In the genomic region with DNA sequence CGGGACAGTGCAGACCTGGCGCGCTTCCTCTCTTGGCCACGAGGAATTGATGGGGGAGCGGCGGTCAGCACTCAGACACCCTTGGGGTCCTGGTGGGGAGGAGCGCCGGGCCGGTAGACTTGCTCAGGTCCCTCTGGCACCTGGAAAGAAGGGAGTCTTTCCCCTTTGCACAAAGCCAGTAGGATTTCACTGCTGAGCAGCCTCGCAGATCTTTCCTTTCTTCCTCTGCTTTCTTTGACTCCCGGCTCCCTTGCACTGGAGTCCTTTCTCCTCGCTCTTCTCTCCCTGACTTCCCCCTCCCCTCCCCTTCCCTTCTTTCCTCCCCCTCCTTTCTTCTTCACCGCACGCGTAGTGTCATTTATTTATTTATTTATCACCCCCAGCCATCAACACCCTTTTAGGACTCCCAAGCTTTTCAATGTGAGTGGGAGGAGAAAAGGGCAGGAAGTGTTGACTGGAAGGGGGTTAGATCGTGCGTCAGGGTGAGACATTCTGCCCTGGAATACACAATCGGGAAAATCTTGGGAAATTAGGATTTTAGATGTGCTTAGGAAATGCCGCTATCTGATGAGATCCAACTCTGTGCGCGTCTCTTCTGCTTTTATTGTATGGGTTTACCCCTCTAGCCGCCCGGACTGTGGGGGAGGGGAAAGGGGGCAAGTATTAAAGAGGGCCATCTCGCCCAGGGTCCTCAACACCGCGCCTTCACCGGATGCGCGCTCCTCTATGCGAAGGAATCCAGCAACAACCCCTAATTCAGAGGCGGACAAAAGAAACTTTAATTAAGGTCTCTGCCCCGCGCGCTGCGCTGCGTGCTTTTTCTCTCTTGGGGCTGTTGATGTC, we compare ENCODE assay signal across 8 mouse cellular contexts. TPM values are rescaled to one million over a fixed set of nuclear protein-coding genes. Genes with fewer than 3 reads are reported as not detected.
A peak's percentile ranks its signal among the peaks of the same experiment; 100 is the strongest.
DNase-seq lines count a peak whose midpoint lies in the region; ATAC-seq and TF ChIP-seq lines count a peak whose summit lies in the region.

No protein-coding gene starts in this region.

- ATAC-seq in heart, embryonic 12.5 days (ENCODE audit: insufficient number of reproducible peaks, low FRiP score), result no peak
- ATAC-seq in neural tube, embryonic 15.5 days (ENCODE audit: low FRiP score), result peak; percentile 32

- H3K4me2 ChIP-seq in heart, embryonic 12.5 days, result peak overlapping the region; percentile 83
- H3K4me2 ChIP-seq in neural tube, embryonic 15.5 days, result peak overlapping the region; percentile 85

- no peaks in the 10 kb centered on the region for H3K36me3 ChIP-seq in heart, embryonic 12.5 days
- peaks cover 4% of the 10 kb centered on the region for H3K36me3 ChIP-seq in limb, embryonic 10.5 days
- H3K36me3 ChIP-seq in neural tube, embryonic 15.5 days, result no peaks in the 10 kb centered on the region

- H3K9me3 ChIP-seq in heart, embryonic 12.5 days (replicated peaks), result no peaks in the 10 kb centered on the region
- no peaks in the 10 kb centered on the region for H3K9me3 ChIP-seq in limb, embryonic 10.5 days (replicated peaks)
- H3K9me3 ChIP-seq in neural tube, embryonic 15.5 days (replicated peaks), result no peaks in the 10 kb centered on the region

- peaks cover 3% of the 10 kb centered on the region; the same call in 1 of the 2 replicates for H3K4me1 ChIP-seq in bone marrow macrophage, adult 2 months (ENCODE audit: control insufficient read depth, insufficient read depth, low read length)
- H3K4me1 ChIP-seq in heart, embryonic 12.5 days (replicated peaks), result peaks cover 8% of the 10 kb centered on the region
- peaks cover 22% of the 10 kb centered on the region for H3K4me1 ChIP-seq in limb, embryonic 10.5 days
- H3K4me1 ChIP-seq in neural tube, embryonic 15.5 days, result peaks cover 24% of the 10 kb centered on the region

- peak overlapping the region; percentile 91 for H3K9ac ChIP-seq in heart, embryonic 12.5 days
- H3K9ac ChIP-seq in neural tube, embryonic 15.5 days (replicated peaks), result peak overlapping the region; percentile 87

- H3K4me3 ChIP-seq in layer of hippocampus, adult 2 months, result peak overlapping the region; percentile 86
- peak overlapping the region; percentile 55 for H3K4me3 ChIP-seq in bone marrow macrophage, adult 2 months (ENCODE audit: insufficient read depth, low read length)
- peak overlapping the region; percentile 86 for H3K4me3 ChIP-seq in heart, embryonic 12.5 days
- peak overlapping the region; percentile 69 for H3K4me3 ChIP-seq in limb, embryonic 10.5 days
- H3K4me3 ChIP-seq in neural tube, embryonic 15.5 days (replicated peaks), result peak overlapping the region; percentile 80

- peak; percentile 36 for TF ChIP-seq CTCF in layer of hippocampus, adult 2 months (conservative IDR thresholded peaks at IDR 0.05)
- no peak for TF ChIP-seq CTCF in bone marrow macrophage, adult 2 months (IDR thresholded peaks at IDR 0.05; ENCODE audit: low read depth, low read length)

- H3K27me3 ChIP-seq in heart, embryonic 12.5 days (replicated peaks), result no peaks in the 10 kb centered on the region
- H3K27me3 ChIP-seq in limb, embryonic 10.5 days (ENCODE audit: low read depth, poor library complexity, severe bottlenecking), result no peaks in the 10 kb centered on the region
- no peaks in the 10 kb centered on the region for H3K27me3 ChIP-seq in neural tube, embryonic 15.5 days (replicated peaks)

- TF ChIP-seq POLR2A in bone marrow macrophage, adult 2 months (IDR thresholded peaks at IDR 0.05; ENCODE audit: borderline replicate concordance, low read depth, low read length), result no peak

- peak overlapping the region; percentile 68 for H3K27ac ChIP-seq in layer of hippocampus, adult 2 months
- H3K27ac ChIP-seq in bone marrow macrophage, adult 2 months (ENCODE audit: insufficient read depth, low read depth, low read length), result no peak overlapping the region
- peak overlapping the region; percentile 96 for H3K27ac ChIP-seq in heart, embryonic 12.5 days (ENCODE audit: poor library complexity, severe bottlenecking)
- peak overlapping the region; percentile 95 for H3K27ac ChIP-seq in limb, embryonic 10.5 days
- peak overlapping the region; percentile 97 for H3K27ac ChIP-seq in neural tube, embryonic 15.5 days (replicated peaks)

- no peak for DNase-seq in layer of hippocampus, adult 2 months (ENCODE audit: low spot score in 2 of 2)
- DNase-seq in layer of hippocampus, adult 18-20 months (ENCODE audit: low spot score in 2 of 2), result no peak
- DNase-seq in limb, embryonic 10.5 days (ENCODE audit: low spot score), result peak; percentile 79
- no peak for DNase-seq in cerebellum, postnatal 36 days
- DNase-seq in layer of hippocampus, postnatal 14 days (ENCODE audit: low spot score in 2 of 2), result no peak

- WGBS in heart, embryonic 12.5 days, result under 1% methylated on average over 36 of the region's 36 CpGs
- under 1% methylated on average over 36 of the region's 36 CpGs for WGBS in limb, embryonic 10.5 days
- WGBS in neural tube, embryonic 15.5 days, result under 1% methylated on average over 36 of the region's 36 CpGs

RNA-seq across cellular contexts. Expression of a gene that starts 1.0 kb away (rescaled TPM):
- total RNA-seq in layer of hippocampus, adult 2 months (2021), result 10 to 100 TPM; 66.7 to 68.8 TPM
- total RNA-seq in layer of hippocampus, adult 18-20 months (2021), result 10 to 100 TPM; 64.8 to 77.5 TPM
- polyA plus RNA-seq in bone marrow macrophage, adult 2 months (2012; ENCODE audit: insufficient read depth, insufficient read length, missing spikeins), result 0.07 and 0.12 TPM in 2 replicates
- polyA plus RNA-seq in heart, embryonic 12.5 days (2016; fragmentation: Nextera tagmentation; extraction: Ambion mirVana), result 3.1 and 3.6 TPM in 2 replicates
- polyA plus RNA-seq in limb, embryonic 10.5 days (2016; fragmentation: Nextera tagmentation; extraction: Ambion mirVana), result 9.8 and 10.3 TPM in 2 replicates
- polyA plus RNA-seq in neural tube, embryonic 15.5 days (2015; fragmentation: Nextera tagmentation; extraction: Ambion mirVana), result 8.2 and 9.2 TPM in 2 replicates
- total RNA-seq in layer of hippocampus, postnatal 14 days (2021), result 10 to 100 TPM; 56.0 to 57.6 TPM
